Comparison of ENCODE assay signal across 18 mouse cellular contexts in the genomic region with DNA sequence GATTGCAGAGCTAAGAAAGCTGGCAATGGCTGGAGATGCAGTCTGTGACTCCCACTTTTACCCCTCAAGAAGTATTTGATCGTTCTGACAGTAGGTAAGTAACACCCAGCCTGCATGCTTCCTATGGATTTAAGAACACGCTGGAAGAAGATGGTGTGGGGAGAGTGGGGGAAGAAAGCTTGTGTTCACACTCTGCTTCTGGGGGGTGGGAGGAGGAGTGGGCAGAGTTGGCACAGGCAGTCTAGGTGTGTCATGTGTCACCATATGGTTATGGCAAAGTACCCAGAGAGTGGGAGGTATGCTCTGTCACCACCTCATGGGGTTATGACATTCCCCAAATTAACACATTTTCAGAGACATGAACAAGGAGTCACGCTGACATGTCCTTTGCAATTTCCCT.
A peak's percentile ranks its signal among the peaks of the same experiment; 100 is the strongest.
DNase-seq lines count a peak whose midpoint lies in the region; ATAC-seq and TF ChIP-seq lines count a peak whose summit lies in the region.
"Had no signal": no experiment of that assay in that cellular context is flagged by ENCODE, and none has a peak within 500 bp of the region (broad histone marks: within the 10 kb centered on the region; RNA-seq: fewer than 3 reads in every experiment).

No protein-coding gene starts in this region.

- no peak overlapping the region for H3K27ac ChIP-seq in heart, embryonic 10.5 days
- no peak overlapping the region for H3K27ac ChIP-seq in liver, postnatal 0 days (ENCODE audit: low read depth)
- H3K27ac ChIP-seq: embryonic facial prominence, embryonic 10.5 days; forebrain, embryonic 13.5 days; hindbrain, embryonic 15.5 days; kidney, postnatal 0 days; liver, embryonic 13.5 days had no signal

- no peak overlapping the region for H3K4me3 ChIP-seq in heart, embryonic 10.5 days
- no peak overlapping the region for H3K4me3 ChIP-seq in liver, postnatal 0 days (ENCODE audit: low read depth, low read length)
- H3K4me3 ChIP-seq: embryonic facial prominence, embryonic 10.5 days; forebrain, embryonic 13.5 days; heart, embryonic 12.5 days; hindbrain, embryonic 15.5 days; layer of hippocampus, adult 2 months; liver, embryonic 13.5 days had no signal

- H3K27me3 ChIP-seq in heart, embryonic 10.5 days (ENCODE audit: insufficient read depth, poor library complexity, severe bottlenecking): no peaks in the 10 kb centered on the region
- H3K27me3 ChIP-seq in liver, postnatal 0 days (ENCODE audit: insufficient read depth, low read length): no peaks in the 10 kb centered on the region
- H3K27me3 ChIP-seq: forebrain, embryonic 13.5 days; heart, embryonic 12.5 days; hindbrain, embryonic 15.5 days; liver, embryonic 13.5 days had no signal

- H3K4me2 ChIP-seq in liver, postnatal 0 days (ENCODE audit: low read depth, low read length): no peak overlapping the region
- H3K4me2 ChIP-seq: forebrain, embryonic 13.5 days; heart, embryonic 12.5 days; hindbrain, embryonic 15.5 days; liver, embryonic 13.5 days; midbrain, embryonic 11.5 days had no signal

- no peak for TF ChIP-seq EP300 in liver, postnatal 0 days (IDR thresholded peaks at IDR 0.05; ENCODE audit: low read depth)

- H3K9ac ChIP-seq in liver, postnatal 0 days (replicated peaks): no peak overlapping the region
- H3K9ac ChIP-seq: forebrain, embryonic 13.5 days; heart, embryonic 12.5 days; hindbrain, embryonic 15.5 days; liver, embryonic 13.5 days had no signal

- TF ChIP-seq CTCF in liver, postnatal 0 days (IDR thresholded peaks at IDR 0.05; ENCODE audit: low read depth): no peak

- ATAC-seq in liver, postnatal 0 days: no peak
- ATAC-seq: forebrain, embryonic 13.5 days had no signal

- peak; percentile 41 for DNase-seq in heart, embryonic 10.5 days (ENCODE audit: low spot score)
- DNase-seq in heart, adult 9 months (ENCODE audit: low spot score in 2 of 2): no peak
- DNase-seq in liver, postnatal 0 days: peak; percentile 6
- no peak for DNase-seq in liver
- peak; percentile 73 for DNase-seq in brain, adult 2 months (ENCODE audit: low read depth, low spot score)
- DNase-seq in left cerebral cortex, postnatal 36 days (ENCODE audit: low spot score in 2 of 2): peak; percentile 28 to 37
- no peak for DNase-seq in spleen, postnatal 36 days (ENCODE audit: low spot score in 2 of 2)
- DNase-seq: adrenal gland, postnatal 36 days; heart, postnatal 36 days; kidney, adult 11 months; liver, embryonic 13.5 days had no signal

- no peaks in the 10 kb centered on the region for H3K9me3 ChIP-seq in heart, embryonic 10.5 days
- no peaks in the 10 kb centered on the region for H3K9me3 ChIP-seq in liver, postnatal 0 days (ENCODE audit: low read length)
- H3K9me3 ChIP-seq: embryonic facial prominence, embryonic 10.5 days; forebrain, embryonic 13.5 days; heart, embryonic 12.5 days; hindbrain, embryonic 15.5 days; liver, embryonic 13.5 days had no signal

- intact Hi-C loops in left cerebral cortex, postnatal 36 days (cut with DNase I): no loop called here

- peaks cover 3% of the 10 kb centered on the region; the same call in 1 of the 2 replicates for H3K36me3 ChIP-seq in heart, embryonic 10.5 days
- 0 out of 2 replicates have a peak, but pooled peaks cover 2% of the 10 kb centered on the region for H3K36me3 ChIP-seq in liver, postnatal 0 days (replicated peaks; ENCODE audit: insufficient read depth, low read length)
- H3K36me3 ChIP-seq: embryonic facial prominence, embryonic 10.5 days; hindbrain, embryonic 15.5 days; liver, embryonic 13.5 days had no signal

- WGBS in heart, embryonic 10.5 days: 69% methylated on average over 3 of the region's 3 CpGs
- WGBS in liver, postnatal 0 days (ENCODE audit: insufficient replicate concordance): 76% methylated on average over 3 of the region's 3 CpGs

- H3K4me1 ChIP-seq in heart, embryonic 10.5 days: peaks cover 28% of the 10 kb centered on the region
- H3K4me1 ChIP-seq in liver, postnatal 0 days (ENCODE audit: insufficient read depth): no peaks in the 10 kb centered on the region
- H3K4me1 ChIP-seq: embryonic facial prominence, embryonic 10.5 days; hindbrain, embryonic 15.5 days; liver, embryonic 13.5 days had no signal

Comparison
In these comparisons a context has a peak if more than half of its experiments do, and no peak if none do; other contexts are left out.
1. DNase-seq: peak in heart, embryonic 10.5 days (single experiment), liver, postnatal 0 days (single experiment), brain, adult 2 months (single experiment) and left cerebral cortex, postnatal 36 days (2 of 2); none in heart, adult 9 months (0 of 2), liver (single experiment) and spleen, postnatal 36 days (0 of 2).